Mouse (Mus musculus) kidney, postnatal 0 days (tissue): ENCODE data around the gene Il1f6. TPM values are rescaled to one million over a fixed set of nuclear protein-coding genes. Genes with fewer than 3 reads are reported as not detected.

ENCODE experiments used
- ATAC-seq: fragments of 200-750 bp; cut with Nextera tagmentation; replicated peaks from 2 replicates; pipeline ENCODE4 v1.8.0; 2017; ENCODE audit warnings: low read depth, moderate number of reproducible peaks, moderate TSS enrichment, moderate library complexity; ENCODE audit not compliant: low FRiP score
- DNase-seq: peaks from one replicate; pipeline ENCODE4 v3.0.0-alpha.2; 2016; ENCODE audit warnings: low spot score
- H3K27ac ChIP-seq: fragments of 300-500 bp; sonication (generic); 2 replicates; pipeline ENCODE4 v1.5.1; 2014; ENCODE audit warnings: mild to moderate bottlenecking
- H3K27me3 ChIP-seq: fragments of 300-500 bp; sonication (generic); 2 replicates; pipeline ENCODE4 v1.6.1; 2014; ENCODE audit warnings: low read length, mixed read lengths; ENCODE audit not compliant: insufficient read depth
- H3K36me3 ChIP-seq: fragments of 300-500 bp; sonication (generic); 2 replicates; pipeline ENCODE4 v1.6.1; 2014; ENCODE audit warnings: low read length, mixed read lengths; ENCODE audit not compliant: insufficient read depth
- H3K4me1 ChIP-seq: fragments of 300-500 bp; sonication (generic); replicated peaks from 2 replicates; pipeline ENCODE4 v1.6.1; 2014; ENCODE audit warnings: antibody characterized with exemption, low read length, mixed read lengths; ENCODE audit not compliant: insufficient read depth
- H3K4me2 ChIP-seq: fragments of 300-500 bp; sonication (generic); 2 replicates; pipeline ENCODE4 v1.6.1; 2014; ENCODE audit warnings: mild to moderate bottlenecking, low read length, moderate library complexity, mixed read lengths
- H3K4me3 ChIP-seq: fragments of 300-500 bp; sonication (generic); replicated peaks from 2 replicates; pipeline ENCODE4 v1.5.1; 2014; ENCODE audit warnings: low read depth, low read length
- H3K9ac ChIP-seq: fragments of 300-500 bp; sonication (generic); 2 replicates; pipeline ENCODE4 v1.6.1; 2014; ENCODE audit warnings: low read depth, low read length
- H3K9me3 ChIP-seq: fragments of 300-500 bp; sonication (generic); replicated peaks from 2 replicates; pipeline ENCODE4 v1.6.1; 2016; ENCODE audit warnings: low read length, inconsistent platforms, mixed read lengths
- CTCF ChIP-seq: IDR thresholded peaks from 2 replicates; pipeline ENCODE4 v1.5.1; 2016; ENCODE audit warnings: antibody characterized with exemption, low read depth, mild to moderate bottlenecking, moderate library complexity
- WGBS: fragments of 180-500 bp; shearing (Covaris S2); extraction: QIAGEN DNeasy Blood & Tissue Kit; methylation state at CpG from one replicate; pipeline ENCODE4 v1.1.7; 2014; 5-methylcytosine and 5-hydroxymethylcytosine counted together
- polyA plus RNA-seq: library from polyadenylated mRNA; unstranded; fragments of >200 nt; fragmentation: Nextera tagmentation; extraction: Ambion mirVana; gene quantifications from 2 replicates; pipeline ENCODE4 v1.2.1, GENCODE M21; 2015

Il1f6 gene
- polyA plus RNA-seq, 1 experiment from 2014 or later, result 0.58 TPM

GRCm38 (mm10) chr2:24188189-24188588 lies 27.0 kb upstream of the Il1f6 start:
- ATAC-seq, result no peak
- Histone ChIP-seq H3K4me3 (no peak overlapping the region), H3K4me2 (no peak overlapping the region), H3K9ac (no peak overlapping the region), H3K27ac (no peak overlapping the region), H3K36me3 (no peaks in the 10 kb centered on the region), H3K27me3 (no peaks in the 10 kb centered on the region), H3K4me1 (no peaks in the 10 kb centered on the region), H3K9me3 (no peaks in the 10 kb centered on the region)
- DNase-seq, result no peak
- WGBS, result 63% methylated on average over 1 of the region's 1 CpGs
- TF ChIP-seq CTCF, result peak; percentile 37; the same call in 1 of the 2 replicates

- no peaks in the 10 kb centered on the region for H3K27me3 ChIP-seq
- H3K27ac ChIP-seq, result no peak overlapping the region
- no peak overlapping the region for H3K4me3 ChIP-seq
- 73% methylated on average over 2 of the region's 2 CpGs for WGBS
- H3K4me2 ChIP-seq, result no peak overlapping the region
- no peak for ATAC-seq
- H3K36me3 ChIP-seq, result no peaks in the 10 kb centered on the region
- no peak for TF ChIP-seq CTCF
- H3K4me1 ChIP-seq, result no peaks in the 10 kb centered on the region
- H3K9ac ChIP-seq, result no peak overlapping the region
- H3K9me3 ChIP-seq, result no peaks in the 10 kb centered on the region
- DNase-seq, result no peak
Measured at GRCm38 (mm10) chr2:24227191-24227590, 12.0 kb downstream of the Il1f6 start.

GRCm38 (mm10) chr2:24267503-24267902 lies 52.3 kb downstream of the Il1f6 start:
- WGBS, result 92% methylated on average over 1 of the region's 1 CpGs

GRCm38 (mm10) chr2:24273619-24274018 lies 58.4 kb downstream of the Il1f6 start:
- Histone ChIP-seq H3K9me3 (no peaks in the 10 kb centered on the region), H3K36me3 (no peaks in the 10 kb centered on the region), H3K4me2 (no peak overlapping the region), H3K9ac (no peak overlapping the region), H3K27me3 (no peaks in the 10 kb centered on the region), H3K4me3 (no peak overlapping the region), H3K4me1 (no peaks in the 10 kb centered on the region), H3K27ac (no peak overlapping the region)
- no peak for TF ChIP-seq CTCF
- no peak for DNase-seq
- no peak for ATAC-seq
- 88% methylated on average over 2 of the region's 2 CpGs for WGBS

More at GRCm38 (mm10) chr2:24267503-24267902, 52.3 kb downstream of the Il1f6 start:
- no peaks in the 10 kb centered on the region for H3K4me1 ChIP-seq
- no peak overlapping the region for H3K4me3 ChIP-seq
- no peak overlapping the region for H3K27ac ChIP-seq
- no peak for DNase-seq
- H3K9me3 ChIP-seq, result no peaks in the 10 kb centered on the region
- no peak overlapping the region for H3K4me2 ChIP-seq
- TF ChIP-seq CTCF, result no peak
- H3K36me3 ChIP-seq, result no peaks in the 10 kb centered on the region
- H3K27me3 ChIP-seq, result no peaks in the 10 kb centered on the region
- ATAC-seq, result no peak
- H3K9ac ChIP-seq, result no peak overlapping the region

- H3K4me3 ChIP-seq, result no peak overlapping the region
- no peaks in the 10 kb centered on the region for H3K4me1 ChIP-seq
- TF ChIP-seq CTCF, result no peak
- DNase-seq (no peak), ATAC-seq (no peak)
- no peaks in the 10 kb centered on the region for H3K36me3 ChIP-seq
- WGBS, result 52% methylated on average over 1 of the region's 1 CpGs
- no peaks in the 10 kb centered on the region for H3K27me3 ChIP-seq
- no peak overlapping the region for H3K4me2 ChIP-seq
- no peak overlapping the region for H3K9ac ChIP-seq
- H3K9me3 ChIP-seq, result no peaks in the 10 kb centered on the region
- no peak overlapping the region for H3K27ac ChIP-seq
Measured at GRCm38 (mm10) chr2:24275146-24275545, 59.9 kb downstream of the Il1f6 start.

Other genes with a start within 250 kb of the Il1f6 start
- 5.3 and 5.8 TPM in 2 replicates for gene Hnmt, start 166.0 kb upstream of the Il1f6 start, polyA plus RNA-seq
- not detected in 2 replicates for gene Tbpl2, start 118.8 kb upstream of the Il1f6 start, polyA plus RNA-seq
- not detected in 2 replicates for gene Il1f8, start 62.3 kb upstream of the Il1f6 start, polyA plus RNA-seq
- gene Il1f9, start 28.9 kb upstream of the Il1f6 start, polyA plus RNA-seq, result 0.11 and 0.15 TPM in 2 replicates
- gene Il1f5, start 61.5 kb downstream of the Il1f6 start, polyA plus RNA-seq, result 0.45 TPM in 2 replicates
- gene Il1f10, start 75.8 kb downstream of the Il1f6 start, polyA plus RNA-seq, result not detected in 2 replicates
- 0.92 TPM in 2 replicates for gene Il1rn, start 121.4 kb downstream of the Il1f6 start, polyA plus RNA-seq
- 2.2 and 2.3 TPM in 2 replicates for gene Psd4, start 152.2 kb downstream of the Il1f6 start, polyA plus RNA-seq